Mouse (Mus musculus): ENCODE results near the gene Epha4. TPM values are rescaled to one million over a fixed set of nuclear protein-coding genes. Genes with fewer than 3 reads are reported as not detected.

Gene Epha4
- polyA plus RNA-seq, 1 experiment: 2.4 TPM

GRCm38 (mm10) chr1:77513411-77513941, 1.4 kb downstream of the Epha4 start:
- WGBS: 2% methylated on average over 25 of the region's 27 CpGs
- DNase-seq (ENCODE audit: low read depth, low spot score): no peak

DNA sequence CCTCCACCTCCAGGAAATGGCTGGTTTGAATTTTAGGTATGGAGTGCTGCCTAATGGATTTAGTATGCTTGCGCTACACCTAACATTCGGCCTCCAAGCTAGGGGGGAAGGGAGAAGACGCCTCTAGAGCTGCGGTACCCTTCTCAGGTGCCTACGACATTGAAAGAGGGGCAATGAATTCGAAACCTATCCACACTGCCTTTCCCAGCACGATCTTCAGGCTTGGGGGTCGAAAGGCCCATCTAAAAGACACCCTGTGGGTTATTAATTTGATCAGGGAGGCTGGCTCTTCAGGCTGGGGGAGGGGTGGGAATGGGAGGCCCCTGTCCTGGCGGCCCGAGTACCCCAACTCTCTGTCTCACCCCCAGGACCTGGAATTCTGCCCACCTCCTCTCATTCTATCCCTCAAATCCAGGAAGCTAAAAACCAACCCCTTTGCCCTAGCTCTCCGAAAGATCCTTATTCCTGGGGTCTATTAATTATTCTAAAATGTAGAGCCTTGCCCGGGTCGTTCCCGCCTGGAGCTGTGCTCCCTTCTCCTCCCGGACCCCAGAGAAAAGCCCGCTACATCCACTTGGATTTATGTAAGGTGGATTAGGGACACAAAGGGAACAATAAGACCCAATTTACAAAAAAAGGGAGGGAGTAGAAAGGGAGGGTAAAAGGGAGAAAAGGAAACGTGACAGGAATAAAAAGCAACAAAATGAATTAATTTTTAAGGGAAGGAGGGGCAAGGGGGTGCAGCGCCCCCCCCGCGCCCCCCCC, 2.3 kb downstream of the Epha4 start:
- 46% methylated on average over 20 of the region's 20 CpGs for WGBS
- DNase-seq (ENCODE audit: low read depth, low spot score): no peak

DNA sequence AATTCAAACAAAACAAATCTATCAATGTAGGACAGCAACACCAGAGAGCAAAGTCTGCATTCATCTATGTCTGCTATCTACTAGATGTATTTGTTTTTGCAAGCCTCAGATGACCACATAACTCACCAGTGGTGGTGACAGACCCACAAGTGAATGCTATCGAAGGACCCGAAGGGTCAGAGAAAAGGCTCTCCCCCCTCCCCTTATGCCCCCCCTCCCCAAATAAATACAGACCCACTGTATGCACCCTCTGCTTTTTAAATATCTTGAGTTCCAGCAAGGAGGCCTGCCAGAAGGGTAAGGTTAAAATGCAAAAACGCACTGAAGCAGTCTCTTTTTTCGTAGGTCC, 2.9 kb downstream of the Epha4 start:
- no peak for DNase-seq (ENCODE audit: low read depth, low spot score)
- WGBS: 84% methylated on average over 4 of the region's 4 CpGs

GRCm38 (mm10) chr1:77511372-77512058, 3.4 kb downstream of the Epha4 start:
- 83% methylated on average over 10 of the region's 10 CpGs for WGBS
- no peak for DNase-seq (ENCODE audit: low read depth, low spot score)

- DNase-seq (ENCODE audit: low read depth, low spot score): no peak
- 53% methylated on average over 5 of the region's 5 CpGs for WGBS
These were observed 4.3 kb downstream of the Epha4 start for GRCm38 (mm10) chr1:77510623-77511022.

DNA sequence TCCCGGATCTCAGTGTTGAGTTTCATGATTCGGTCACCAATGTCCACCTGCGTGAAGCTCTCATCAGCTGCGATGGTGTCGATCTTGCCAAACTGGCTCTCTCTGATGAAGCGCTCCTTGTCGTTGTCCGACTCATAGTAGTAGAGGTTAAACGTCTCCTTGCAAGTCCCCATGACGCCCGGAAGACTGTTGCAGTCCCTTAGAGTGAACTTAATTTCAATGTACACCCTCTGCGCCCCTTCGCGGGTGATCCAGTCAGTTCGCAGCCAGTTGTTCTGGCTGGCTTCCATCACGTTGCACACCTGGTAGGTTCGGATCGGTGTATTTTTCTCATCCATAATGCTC, 8.1 kb downstream of the Epha4 start:
- no peak for DNase-seq (ENCODE audit: low read depth, low spot score)
- 95% methylated on average over 18 of the region's 18 CpGs for WGBS

DNA sequence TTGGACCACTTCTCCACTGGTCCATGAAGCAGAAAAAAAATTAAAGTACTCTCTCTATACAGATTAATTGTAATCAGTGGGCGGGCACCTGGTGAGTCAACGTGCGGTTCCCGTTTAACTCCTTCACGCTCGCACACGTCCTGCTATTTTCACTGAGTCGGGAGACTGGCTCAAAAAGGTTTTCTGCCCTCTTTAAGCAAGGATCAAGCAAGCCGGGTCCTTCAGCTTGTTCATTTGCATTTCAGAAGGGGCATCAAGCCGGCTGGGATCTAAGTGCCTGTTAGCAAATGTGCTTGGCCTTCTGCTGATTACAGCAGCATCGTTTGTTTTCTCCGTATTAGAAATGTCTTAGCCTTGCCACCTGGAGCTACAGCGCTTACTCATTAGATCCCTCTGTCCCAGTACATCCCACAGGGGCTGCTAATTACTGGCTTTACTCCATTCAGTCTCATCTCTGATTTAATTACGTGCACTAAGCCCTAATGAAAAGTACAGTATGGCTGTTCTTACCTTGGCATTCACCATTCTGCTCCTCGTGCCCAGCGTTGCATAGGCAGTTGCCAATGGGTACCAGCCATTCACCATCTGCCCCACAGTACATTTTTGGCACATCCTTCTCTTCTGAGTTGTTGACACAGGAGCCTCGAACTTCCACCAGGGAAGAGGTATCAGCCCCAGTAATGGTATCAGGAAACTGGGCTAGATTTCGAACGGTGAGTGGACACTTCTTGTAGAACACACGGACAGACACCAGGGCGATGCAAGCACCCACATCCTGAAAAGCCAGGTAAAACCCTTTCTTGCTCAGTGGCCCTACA, 8.6 kb downstream of the Epha4 start:
- DNase-seq (ENCODE audit: low read depth, low spot score): no peak
- 86% methylated on average over 21 of the region's 21 CpGs for WGBS

- 87% methylated on average over 8 of the region's 8 CpGs for WGBS
- DNase-seq (ENCODE audit: low read depth, low spot score): no peak
These were observed 9.6 kb downstream of the Epha4 start for GRCm38 (mm10) chr1:77505263-77505662.

DNA sequence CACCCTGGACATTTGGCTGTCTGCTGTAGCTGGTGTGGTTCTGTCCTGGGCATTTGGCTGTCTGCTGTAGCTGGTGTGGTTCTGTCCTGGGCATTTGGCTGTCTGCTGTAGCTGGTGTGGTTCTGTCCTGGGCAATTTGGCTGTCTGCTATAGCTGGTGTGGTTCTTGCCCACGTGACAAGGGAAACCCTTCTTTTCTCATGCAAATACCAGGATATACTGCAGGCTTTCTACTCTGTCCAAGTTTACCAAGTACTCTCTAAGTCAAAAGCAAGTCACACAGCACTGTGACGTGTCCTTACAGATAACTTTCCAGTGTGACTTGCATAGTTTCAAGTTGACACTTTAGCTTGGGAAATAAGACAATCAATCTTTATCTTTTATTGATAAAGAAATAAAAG, 10.1 kb downstream of the Epha4 start:
- no peak for DNase-seq (ENCODE audit: low read depth, low spot score)
- WGBS: 71% methylated on average over 2 of the region's 2 CpGs

GRCm38 (mm10) chr1:77503711-77504181, 11.1 kb downstream of the Epha4 start:
- no peak for DNase-seq (ENCODE audit: low read depth, low spot score)
- WGBS: 82% methylated on average over 8 of the region's 8 CpGs

- WGBS: 78% methylated on average over 11 of the region's 11 CpGs
- no peak for DNase-seq (ENCODE audit: low read depth, low spot score)
These were observed 12.3 kb downstream of the Epha4 start for GRCm38 (mm10) chr1:77502554-77503119.

DNA sequence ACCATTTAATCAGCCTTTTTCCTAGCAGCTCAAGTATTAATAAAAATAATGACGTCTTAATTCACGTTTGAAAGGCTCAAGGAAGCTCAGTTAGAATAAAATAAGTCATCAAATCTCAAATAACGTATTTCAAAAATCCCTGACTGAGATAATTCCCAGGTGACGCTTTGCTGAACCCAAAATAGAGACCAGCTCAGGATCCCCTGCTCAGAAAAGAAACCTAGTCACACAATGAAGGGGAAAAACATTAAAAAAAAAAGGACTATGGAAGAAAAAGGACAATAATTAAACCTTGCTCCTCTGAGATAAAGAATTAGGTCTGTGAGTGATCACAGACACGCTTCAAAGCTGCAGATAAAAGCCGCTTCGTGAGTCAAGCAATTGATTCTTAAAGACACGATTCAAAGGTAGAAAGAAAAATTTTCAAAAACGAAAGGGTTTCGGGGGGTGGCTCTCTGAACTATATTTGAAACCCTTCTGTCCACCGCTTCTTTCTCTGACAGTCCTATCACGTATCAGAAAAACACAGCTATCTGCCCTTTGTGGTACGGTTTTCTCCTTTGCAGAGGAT, 13.4 kb downstream of the Epha4 start:
- DNase-seq (ENCODE audit: low read depth, low spot score): no peak
- 93% methylated on average over 13 of the region's 13 CpGs for WGBS

DNA sequence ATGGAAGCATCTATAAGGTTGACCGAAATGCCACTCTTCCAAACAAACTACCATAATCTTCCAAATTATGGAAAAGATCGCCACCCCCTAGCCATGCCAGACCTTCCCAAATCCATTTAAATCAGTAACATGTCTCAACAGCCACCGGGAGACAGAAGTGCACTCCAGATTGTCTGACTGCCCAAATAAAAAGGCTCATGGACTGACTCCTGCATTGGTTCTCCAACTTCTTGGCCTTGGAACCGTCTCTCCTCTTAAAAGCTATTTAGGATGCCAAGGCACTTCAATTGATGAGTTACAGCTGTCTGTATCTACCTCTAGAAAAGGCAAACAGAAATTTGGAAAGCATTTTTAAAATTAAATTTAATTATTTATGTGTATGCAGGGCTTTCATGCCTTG, 17.4 kb downstream of the Epha4 start:
- 79% methylated on average over 4 of the region's 4 CpGs for WGBS
- DNase-seq (ENCODE audit: low read depth, low spot score): no peak

DNA sequence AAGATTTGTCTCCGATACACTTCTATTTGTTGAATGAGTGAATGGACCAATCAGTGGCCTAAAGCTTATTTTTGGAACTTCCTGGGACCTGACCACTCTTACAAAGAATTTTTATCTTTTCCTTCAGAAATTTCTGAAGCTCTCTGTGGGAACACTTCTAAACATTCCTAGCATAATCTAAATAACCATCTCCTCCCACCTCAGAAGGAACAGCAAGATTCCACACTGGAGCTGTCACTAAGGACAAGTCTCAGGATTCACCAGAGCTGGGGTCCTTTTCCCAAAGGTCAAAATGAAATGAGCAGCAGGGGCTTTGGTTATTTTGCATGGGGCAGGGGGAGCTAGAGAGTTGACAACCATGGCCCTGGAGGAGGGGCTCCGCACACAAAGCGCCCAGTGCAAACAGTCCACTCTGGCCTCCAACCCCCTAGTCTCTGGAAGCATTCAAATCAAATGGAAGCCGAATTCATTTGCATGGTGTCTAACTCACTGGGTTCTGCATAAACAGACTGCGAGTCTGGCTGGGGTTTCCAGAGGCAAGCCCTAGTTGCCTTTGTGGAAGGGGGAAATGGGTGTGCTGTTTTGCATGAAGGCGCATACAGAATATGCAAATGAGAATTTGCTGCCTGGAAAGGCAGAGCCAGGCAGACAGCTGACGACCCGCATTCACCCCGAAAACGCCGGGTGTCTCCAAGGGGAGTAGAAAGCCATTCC, 18.3 kb downstream of the Epha4 start:
- DNase-seq (ENCODE audit: low read depth, low spot score): no peak
- 81% methylated on average over 11 of the region's 11 CpGs for WGBS

- DNase-seq (ENCODE audit: low read depth, low spot score): no peak
- 62% methylated on average over 7 of the region's 7 CpGs for WGBS
These were observed 19.1 kb downstream of the Epha4 start for GRCm38 (mm10) chr1:77495790-77496158.

GRCm38 (mm10) chr1:77495030-77495789, 19.7 kb downstream of the Epha4 start:
- 82% methylated on average over 10 of the region's 10 CpGs for WGBS
- no peak for DNase-seq (ENCODE audit: low read depth, low spot score)

DNA sequence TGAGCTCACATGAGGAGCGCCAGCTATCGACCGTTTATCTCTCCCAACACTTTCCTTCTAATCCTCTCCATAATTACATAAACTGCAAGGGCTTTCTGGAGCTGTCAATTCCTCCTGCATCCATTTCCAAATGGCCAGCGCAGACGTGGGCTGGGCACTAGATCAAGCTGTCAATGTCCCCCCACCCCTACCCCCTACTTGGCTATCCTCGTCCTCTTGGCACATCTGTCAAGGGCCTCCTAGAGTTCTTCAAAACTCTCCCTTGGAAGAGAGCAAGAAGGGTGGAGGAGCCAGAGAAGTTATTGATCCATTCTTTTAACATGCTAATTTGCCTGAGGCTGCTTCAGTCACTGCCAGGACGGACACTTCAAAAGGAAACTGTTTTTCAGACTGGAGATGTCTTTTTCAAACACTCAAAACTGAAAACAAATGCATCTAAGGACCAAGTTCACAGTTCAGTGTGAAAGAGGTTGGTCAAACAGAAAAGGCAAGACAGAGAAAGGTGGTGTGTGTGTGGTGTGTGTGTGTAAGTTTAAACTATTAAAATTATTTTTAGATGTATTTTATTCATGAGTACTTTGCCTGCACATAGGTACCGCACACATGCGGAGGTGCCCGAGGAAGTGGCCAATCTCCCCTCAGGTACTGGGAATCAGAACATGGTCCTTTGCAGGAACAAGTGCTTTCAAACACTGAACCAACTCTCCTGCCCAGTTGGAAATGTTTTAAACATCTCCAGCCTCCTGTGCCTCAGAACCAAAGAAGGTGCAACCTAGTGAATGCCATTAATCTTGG, 20.9 kb downstream of the Epha4 start:
- 56% methylated on average over 10 of the region's 10 CpGs for WGBS

DNA sequence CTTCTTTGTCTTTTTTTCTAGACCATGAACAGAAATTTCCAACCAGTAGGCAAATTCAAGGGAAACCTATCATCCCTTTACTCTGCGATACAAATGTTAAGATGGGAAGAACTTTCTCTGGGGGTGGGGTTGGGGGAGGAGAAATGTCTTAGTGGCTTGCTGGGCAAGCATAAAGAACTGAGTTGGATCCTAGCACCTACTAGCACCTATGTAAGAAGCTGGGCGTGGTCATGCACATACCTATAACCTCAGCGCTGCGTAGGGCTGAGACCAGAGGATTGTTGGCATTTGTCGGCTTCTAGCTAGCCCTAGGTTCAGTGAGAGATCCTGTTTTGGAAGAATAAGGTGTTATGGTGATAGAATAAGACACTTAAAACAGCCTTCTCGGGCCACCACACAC, 24.7 kb downstream of the Epha4 start:
- DNase-seq (ENCODE audit: low read depth, low spot score): no peak
- WGBS: 94% methylated on average over 6 of the region's 6 CpGs

More for the DNA sequence above, 20.9 kb downstream of the Epha4 start:
- DNase-seq (ENCODE audit: low read depth, low spot score): no peak

Measured in large intestine, adult 2 months (tissue).